Mouse (Mus musculus) layer of hippocampus, adult 2 months (tissue): ENCODE measurements around the gene Ttc23. TPM values are rescaled to one million over a fixed set of nuclear protein-coding genes. Genes with fewer than 3 reads are reported as not detected.
A peak's percentile ranks its signal among the peaks of the same experiment; 100 is the strongest.

Experiments used
- DNase-seq, 2 experiments: peaks; one replicate each; pipeline ENCODE4 v3.0.0; 2022; ENCODE audit warnings: low spot score in 2 of 2
- H3K27ac ChIP-seq: fragments of 200-600 bp; 2 replicates; pipeline ENCODE4 v1.8.1; 2022
- H3K4me3 ChIP-seq: fragments of 200-600 bp; 2 replicates; pipeline ENCODE4 v1.8.1; 2022; ENCODE audit warnings: mild to moderate bottlenecking
- CTCF ChIP-seq: fragments of 200-600 bp; conservative IDR thresholded peaks from 2 replicates; pipeline ENCODE4 v1.8.1; 2022; ENCODE audit warnings: antibody characterized with exemption, mild to moderate bottlenecking, moderate library complexity
- microRNA-seq, 2 experiments: library from miRNA; unstranded; fragments of <30 nt; microRNA quantifications; one replicate each; pipeline ENCODE4 v1.2.0; 2021
- total RNA-seq, 2 experiments: library from RNA; stranded (reverse); gene quantifications; 2 replicates each; pipeline ENCODE4 v1.2.3; 2021

The Ttc23 gene
- total RNA-seq, 2 experiments from 2014 or later, result 4.6 to 7.9 TPM

- DNase-seq, result no peak
- H3K27ac ChIP-seq, result no peak overlapping the region
- no peak for TF ChIP-seq CTCF
- no peak overlapping the region for H3K4me3 ChIP-seq
These were observed 140.7 kb downstream of the Ttc23 start for GRCm38 (mm10) chr7:67787861-67788260.

- Histone ChIP-seq H3K4me3 (no peak overlapping the region; the same call in 1 of the 2 replicates), H3K27ac (no peak overlapping the region)
- peak; percentile 56 to 72 for DNase-seq
- peak; percentile 97 for TF ChIP-seq CTCF
These were observed 141.5 kb downstream of the Ttc23 start for GRCm38 (mm10) chr7:67788713-67789112.

DNA sequence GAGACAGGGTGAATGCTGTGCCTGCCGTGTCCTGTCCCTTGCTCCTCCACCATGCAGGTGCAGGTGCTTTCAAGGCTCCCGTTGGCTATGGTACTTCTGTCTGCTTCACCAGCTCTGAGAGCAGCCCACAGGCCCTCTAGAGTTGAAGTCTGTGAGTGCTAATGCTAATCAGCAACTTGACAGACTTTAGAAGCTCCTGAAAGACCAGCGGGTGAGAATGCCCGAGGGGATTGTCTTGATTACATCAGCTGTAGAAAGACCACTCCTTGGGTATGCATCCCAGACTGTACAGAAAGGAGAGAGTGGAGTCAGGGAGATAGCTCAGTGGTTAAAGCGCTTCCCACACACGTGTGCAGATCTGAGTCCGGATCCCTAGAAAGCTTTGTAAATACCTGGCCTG, 144.0 kb downstream of the Ttc23 start:
- TF ChIP-seq CTCF, result no peak
- no peak for DNase-seq

GRCm38 (mm10) chr7:67793449-67793848, 146.2 kb downstream of the Ttc23 start:
- no peak for TF ChIP-seq CTCF
- DNase-seq, result no peak

More for the DNA sequence above, 144.0 kb downstream of the Ttc23 start:
- Histone ChIP-seq H3K27ac (no peak overlapping the region), H3K4me3 (no peak overlapping the region)

DNA sequence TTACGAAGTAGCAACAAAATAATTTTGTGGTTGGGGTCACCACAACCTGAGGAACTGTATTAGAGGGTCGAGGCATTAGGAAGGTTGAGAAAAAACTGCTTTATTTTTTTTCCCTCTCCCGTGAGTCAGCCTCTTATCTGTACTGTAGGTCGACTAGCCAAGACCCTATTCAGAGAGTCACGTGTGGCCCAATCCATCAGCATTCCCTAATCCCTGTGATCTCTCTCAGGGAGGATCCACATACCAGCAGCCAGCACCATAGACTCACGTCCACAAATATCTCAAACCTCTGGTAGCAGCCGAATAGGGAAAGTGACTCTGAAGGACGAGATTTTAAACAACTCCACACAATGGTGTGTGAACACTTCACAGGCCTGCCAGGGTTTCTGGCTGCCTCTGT, 149.9 kb downstream of the Ttc23 start:
- no peak for TF ChIP-seq CTCF
- H3K4me3 ChIP-seq, result no peak overlapping the region
- no peak for DNase-seq

More at GRCm38 (mm10) chr7:67793449-67793848, 146.2 kb downstream of the Ttc23 start:
- Histone ChIP-seq H3K27ac (no peak overlapping the region), H3K4me3 (no peak overlapping the region)

GRCm38 (mm10) chr7:67798476-67798875, 151.3 kb downstream of the Ttc23 start:
- DNase-seq, result no peak
- no peak for TF ChIP-seq CTCF
- no peak overlapping the region for H3K27ac ChIP-seq
- H3K4me3 ChIP-seq, result no peak overlapping the region

More for the DNA sequence above, 149.9 kb downstream of the Ttc23 start:
- H3K27ac ChIP-seq, result no peak overlapping the region

DNA sequence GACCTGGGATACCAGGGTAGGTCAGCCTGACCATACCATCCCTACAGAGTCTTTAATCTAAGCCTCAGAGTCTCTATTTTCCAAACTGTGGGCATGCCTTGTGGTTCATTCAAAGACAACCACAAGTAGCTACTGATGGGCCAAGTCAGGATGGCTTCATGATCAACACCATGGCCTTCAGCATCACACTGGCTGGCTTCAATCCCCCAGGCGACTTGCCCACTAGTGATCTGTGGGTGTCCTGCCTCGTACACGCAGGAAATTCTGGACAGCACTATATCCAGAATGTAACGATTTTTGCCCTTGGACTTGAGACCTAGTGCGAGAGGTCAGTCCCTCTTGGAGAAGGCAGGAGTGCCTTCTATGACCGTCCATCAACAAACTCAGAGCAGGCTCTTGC, 153.3 kb downstream of the Ttc23 start:
- no peak for TF ChIP-seq CTCF
- DNase-seq, result no peak
- no peak overlapping the region for H3K4me3 ChIP-seq
- H3K27ac ChIP-seq, result no peak overlapping the region

- no peak overlapping the region for H3K4me3 ChIP-seq
- no peak for TF ChIP-seq CTCF
- H3K27ac ChIP-seq, result no peak overlapping the region
- DNase-seq, result no peak
These were observed 153.8 kb downstream of the Ttc23 start for GRCm38 (mm10) chr7:67801022-67801421.

DNA sequence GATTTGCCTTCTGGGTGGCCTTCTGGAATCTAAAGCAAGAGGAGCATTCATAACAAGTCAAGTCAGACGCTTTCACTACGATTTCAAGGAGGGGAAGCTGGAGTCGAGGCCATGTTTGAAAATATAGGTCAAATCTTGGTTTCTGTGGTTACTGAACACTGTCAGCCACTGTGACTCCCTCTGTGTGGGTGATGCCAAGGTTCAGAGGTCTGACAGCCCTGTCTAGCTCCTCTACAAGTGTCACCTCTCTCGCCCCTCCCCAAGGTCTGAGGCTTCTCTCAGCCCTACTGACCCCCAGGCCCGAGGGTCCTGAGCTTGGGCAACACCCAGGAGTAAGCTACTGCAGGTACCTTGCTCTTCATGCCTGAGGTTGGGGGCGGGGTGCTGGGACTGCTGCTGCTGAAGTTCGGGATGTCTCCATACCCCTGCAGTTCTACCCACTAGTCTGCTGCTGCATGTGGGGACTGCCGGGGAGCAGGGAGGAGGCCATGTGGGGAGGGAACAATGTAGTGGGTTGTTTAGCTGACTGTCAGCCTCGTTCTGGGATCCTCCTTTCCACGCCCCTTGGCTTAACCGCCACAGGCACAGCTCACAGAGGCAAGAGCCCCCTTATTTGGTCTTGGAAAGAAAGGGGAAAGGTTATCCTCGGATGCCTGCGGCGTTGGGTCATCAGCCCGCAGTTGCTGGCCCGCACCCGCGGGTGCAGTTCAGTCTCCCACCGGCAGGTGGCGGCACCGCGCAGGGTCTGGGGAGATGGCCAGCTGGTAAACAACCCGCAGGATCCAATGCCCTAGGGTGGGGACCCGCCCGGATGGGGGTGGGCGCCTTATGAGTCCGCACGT, 156.0 kb downstream of the Ttc23 start:
- TF ChIP-seq CTCF, result peak; percentile 100
- peak; percentile 56 to 82 for DNase-seq
- H3K27ac ChIP-seq, result peak overlapping the region; percentile 50; the same call in 1 of the 2 replicates

DNA sequence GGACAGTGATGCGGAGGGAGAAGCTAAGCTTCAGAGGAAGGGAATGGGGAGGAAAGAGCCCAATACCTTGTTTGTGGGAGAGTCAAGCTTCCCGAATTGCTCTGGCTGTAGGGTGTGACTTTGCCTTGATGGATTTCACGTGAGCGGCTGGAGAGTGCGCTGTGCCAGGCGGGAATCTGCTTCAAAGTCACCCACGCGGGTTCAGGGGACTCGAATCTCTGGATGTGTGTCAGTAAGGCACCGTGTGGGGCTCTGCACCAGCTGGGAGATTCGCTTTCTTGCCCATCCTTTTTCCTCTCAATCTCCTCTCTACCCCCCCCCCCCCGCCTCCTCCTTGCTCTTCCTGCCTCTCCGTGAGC, 156.6 kb downstream of the Ttc23 start:
- no peak for TF ChIP-seq CTCF
- Histone ChIP-seq H3K27ac (peak overlapping the region; percentile 50; the same call in 1 of the 2 replicates), H3K4me3 (peak overlapping the region; percentile 44)
- no peak for DNase-seq

More for the DNA sequence above, 156.0 kb downstream of the Ttc23 start:
- H3K4me3 ChIP-seq, result peak overlapping the region; percentile 44

Small RNA genes within 50 kb of the gene (microRNA-seq; reads per million reads assigned to microRNA genes)
- gene Gm23844, result 0 reads per million in 2 experiments

Other genes starting within 250 kb of the Ttc23 start
- 10 to 100 TPM; 32.4 to 37.4 TPM for gene Lrrc28, start 2.1 kb upstream of the Ttc23 start, total RNA-seq
- gene Synm, start 112.3 kb downstream of the Ttc23 start, total RNA-seq, result 10 to 100 TPM; 18.7 to 22.2 TPM